Mouse (Mus musculus) myocyte (in vitro differentiated cells): ENCODE data around the gene Galr3. TPM values are rescaled to one million over a fixed set of nuclear protein-coding genes. Genes with fewer than 3 reads are reported as not detected.

ENCODE experiments used
- H3K27me3 ChIP-seq: one replicate; pipeline ENCODE4 v1.6.1; 2011; ENCODE audit not compliant: control insufficient read depth, insufficient read depth, insufficient read length
- H3K36me3 ChIP-seq: one replicate; pipeline ENCODE4 v1.6.1; 2011; ENCODE audit not compliant: control insufficient read depth, insufficient read depth
- H3K4me2 ChIP-seq: one replicate; pipeline ENCODE4 v1.6.1; 2011; ENCODE audit warnings: low read depth, control low read depth
- H3K4me3 ChIP-seq: one replicate; pipeline ENCODE4 v1.5.1; 2011; ENCODE audit warnings: mild to moderate bottlenecking, control low read depth, moderate library complexity
- H3K79me2 ChIP-seq: one replicate; pipeline ENCODE4 v1.6.1; 2011; ENCODE audit not compliant: control insufficient read depth, insufficient read depth
- H3ac ChIP-seq: one replicate; pipeline ENCODE4 v1.6.1; 2011; ENCODE audit not compliant: control insufficient read depth, insufficient read length
- CEBPB ChIP-seq: IDR thresholded peaks from 2 replicates; pipeline ENCODE4 v1.6.1; 2011; ENCODE audit warnings: mild to moderate bottlenecking, moderate library complexity; ENCODE audit not compliant: poor library complexity, insufficient read depth, severe bottlenecking
- E2F4 ChIP-seq: IDR thresholded peaks from one replicate; pipeline ENCODE4 v1.6.1; 2011; ENCODE audit warnings: mild to moderate bottlenecking, control low read depth, moderate library complexity; ENCODE audit not compliant: insufficient read depth
- MAX ChIP-seq: IDR thresholded peaks from one replicate; pipeline ENCODE4 v1.6.1; 2011; ENCODE audit warnings: low read depth, mild to moderate bottlenecking, control low read depth
- MYOD1 ChIP-seq, 3 experiments: IDR thresholded peaks; one replicate each; pipeline ENCODE4 v1.6.1; 2011; ENCODE audit warnings: control low read depth in 2 of 3, low read depth in 2 of 3, mild to moderate bottlenecking in 2 of 3, moderate library complexity in 1 of 3; ENCODE audit not compliant: insufficient read length in 2 of 3, control insufficient read depth in 1 of 3
- MYOG ChIP-seq, 3 experiments: IDR thresholded peaks; one replicate each; pipeline ENCODE4 v1.6.1; 2011; ENCODE audit warnings: control low read depth in 2 of 3, low read depth in 2 of 3, mild to moderate bottlenecking in 2 of 3; ENCODE audit not compliant: insufficient read length in 2 of 3, control insufficient read depth in 1 of 3, insufficient read depth in 1 of 3
- POLR2A ChIP-seq: IDR thresholded peaks from one replicate; pipeline ENCODE4 v1.6.1; 2011; ENCODE audit warnings: low read depth, mild to moderate bottlenecking, control low read depth, moderate library complexity; ENCODE audit not compliant: insufficient read length
- POLR2AphosphoS2 ChIP-seq: IDR thresholded peaks from one replicate; pipeline ENCODE4 v1.6.1; 2011; ENCODE audit warnings: low read depth, control low read depth; ENCODE audit not compliant: insufficient read length
- REST ChIP-seq: IDR thresholded peaks from one replicate; pipeline ENCODE4 v1.6.1; 2011; ENCODE audit warnings: mild to moderate bottlenecking, control low read depth, moderate library complexity; ENCODE audit not compliant: insufficient read depth, insufficient read length
- SRF ChIP-seq: IDR thresholded peaks from one replicate; pipeline ENCODE4 v1.6.1; 2011; ENCODE audit warnings: low read depth; ENCODE audit not compliant: control insufficient read depth, insufficient read length
- TCF12 ChIP-seq: IDR thresholded peaks from one replicate; pipeline ENCODE4 v1.6.1; 2011; ENCODE audit warnings: mild to moderate bottlenecking, control low read depth; ENCODE audit not compliant: poor library complexity, insufficient read depth, severe bottlenecking
- TCF3 ChIP-seq: IDR thresholded peaks from one replicate; pipeline ENCODE4 v1.6.1; 2011; ENCODE audit warnings: low read depth, control low read depth; ENCODE audit not compliant: insufficient read length
- USF1 ChIP-seq: IDR thresholded peaks from one replicate; pipeline ENCODE4 v1.6.1; 2011; ENCODE audit warnings: low read depth, mild to moderate bottlenecking, control low read depth, moderate library complexity
- polyA plus RNA-seq: library from polyadenylated mRNA; unstranded; fragments of >200 nt; fragmentation: generic; extraction: Trizol; gene quantifications from one replicate; pipeline ENCODE4 v1.2.1, GENCODE M21; 2012; ENCODE audit warnings: missing spikeins

The Galr3 gene
- polyA plus RNA-seq, 1 experiment: 0.44 TPM

GRCm38 (mm10) chr15:79037913-79038328, 3.8 kb upstream of the Galr3 start:
- Histone ChIP-seq H3ac (no peak overlapping the region), H3K4me2 (peak overlapping the region; percentile 40), H3K27me3 (peaks cover 25% of the 10 kb centered on the region), H3K79me2 (no peaks in the 10 kb centered on the region), H3K36me3 (no peaks in the 10 kb centered on the region), H3K4me3 (no peak overlapping the region)
- TF ChIP-seq MAX (no peak), MYOD1 (IDR thresholded peaks at IDR 0.05; ENCODE audit: control insufficient read depth in 1 of 3, insufficient read length in 2 of 3, low read depth in 2 of 3) (no peak), CEBPB (no peak), E2F4 (no peak), REST (no peak), POLR2A (no peak), MYOG (IDR thresholded peaks at IDR 0.05; ENCODE audit: control insufficient read depth in 1 of 3, insufficient read depth in 1 of 3, insufficient read length in 2 of 3, low read depth in 2 of 3) (no peak), USF1 (no peak), POLR2AphosphoS2 (no peak), SRF (no peak)

GRCm38 (mm10) chr15:79038331-79038730, 3.4 kb upstream of the Galr3 start:
- Histone ChIP-seq H3K27me3 (peaks cover 29% of the 10 kb centered on the region), H3K4me2 (peak overlapping the region; percentile 40), H3K4me3 (no peak overlapping the region), H3K79me2 (no peaks in the 10 kb centered on the region), H3ac (no peak overlapping the region), H3K36me3 (no peaks in the 10 kb centered on the region)
- no peak for TF ChIP-seq POLR2A
- TF ChIP-seq E2F4: no peak
- no peak for TF ChIP-seq MYOD1 (IDR thresholded peaks at IDR 0.05; ENCODE audit: control insufficient read depth in 1 of 3, insufficient read length in 2 of 3, low read depth in 2 of 3)
- TF ChIP-seq POLR2AphosphoS2: no peak
- TF ChIP-seq CEBPB: no peak
- TF ChIP-seq REST: no peak
- no peak for TF ChIP-seq MYOG (IDR thresholded peaks at IDR 0.05; ENCODE audit: control insufficient read depth in 1 of 3, insufficient read depth in 1 of 3, insufficient read length in 2 of 3, low read depth in 2 of 3)
- TF ChIP-seq MAX: no peak
- TF ChIP-seq SRF: no peak
- no peak for TF ChIP-seq USF1
- TF ChIP-seq TCF12: no peak
- no peak for TF ChIP-seq TCF3

- no peak overlapping the region for H3ac ChIP-seq
- TF ChIP-seq MYOD1 (IDR thresholded peaks at IDR 0.05; ENCODE audit: control insufficient read depth in 1 of 3, insufficient read length in 2 of 3, low read depth in 2 of 3) (peak in 2 of 3 experiments; percentile 33 to 61), SRF (peak; percentile 6), MYOG (IDR thresholded peaks at IDR 0.05; ENCODE audit: control insufficient read depth in 1 of 3, insufficient read depth in 1 of 3, insufficient read length in 2 of 3, low read depth in 2 of 3) (peak; percentile 16 to 75 (median 60)), POLR2AphosphoS2 (peak; percentile 33), TCF12 (no peak), TCF3 (no peak), MAX (no peak), POLR2A (no peak)
- H3K79me2 ChIP-seq: no peaks in the 10 kb centered on the region
- H3K36me3 ChIP-seq: no peaks in the 10 kb centered on the region
- H3K4me3 ChIP-seq: no peak overlapping the region
- peak overlapping the region; percentile 10 for H3K4me2 ChIP-seq
- peaks cover 32% of the 10 kb centered on the region for H3K27me3 ChIP-seq
Observed at GRCm38 (mm10) chr15:79038853-79039252, 2.8 kb upstream of the Galr3 start.

DNA sequence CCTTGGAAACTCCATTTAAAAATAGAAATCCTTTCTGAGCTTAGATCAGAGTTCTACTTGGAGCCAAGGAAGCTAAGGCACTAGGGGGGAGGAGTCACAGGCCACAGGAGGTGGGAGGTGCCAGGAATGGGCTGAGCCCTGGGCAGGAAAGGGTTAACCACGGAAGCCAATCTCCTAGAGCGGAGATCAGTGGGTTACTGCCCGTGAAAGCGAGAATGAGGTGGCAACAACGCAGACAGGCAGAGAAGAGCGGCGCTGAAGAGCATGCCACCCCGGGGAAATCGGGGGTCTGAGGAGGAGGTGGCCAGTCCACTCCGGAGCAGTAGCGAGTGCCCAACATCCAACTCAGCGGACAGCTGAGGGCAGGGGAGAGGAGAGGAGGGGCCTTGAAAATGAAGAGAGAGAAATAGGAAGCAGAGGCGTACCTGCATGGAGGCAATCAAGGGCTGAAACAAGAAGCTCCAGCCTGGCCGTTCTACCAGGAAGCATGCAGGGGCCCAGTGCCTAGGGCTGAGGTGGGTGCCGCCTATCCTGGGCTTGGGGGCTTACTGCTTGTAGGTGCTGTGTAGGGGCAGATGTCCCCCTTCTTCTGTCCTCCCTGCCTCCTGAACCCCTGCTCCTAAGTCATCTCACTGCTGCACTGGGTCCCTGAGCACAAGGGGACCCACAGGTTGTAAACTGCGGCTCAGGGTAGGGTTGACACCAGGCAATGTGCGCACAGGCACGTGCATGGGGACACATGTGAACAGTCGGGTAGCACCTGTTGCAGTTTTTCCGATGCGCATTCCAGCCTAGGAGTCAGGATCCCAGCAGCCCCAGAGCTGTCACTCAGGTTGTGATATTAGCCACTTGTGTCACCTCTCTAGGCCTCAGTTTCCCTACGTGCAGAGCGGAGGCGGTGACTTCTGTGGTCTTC, 926 bp upstream of the Galr3 start:
- Histone ChIP-seq H3K79me2 (no peaks in the 10 kb centered on the region), H3ac (no peak overlapping the region), H3K27me3 (peaks cover 32% of the 10 kb centered on the region), H3K4me3 (no peak overlapping the region), H3K36me3 (no peaks in the 10 kb centered on the region), H3K4me2 (peak overlapping the region; percentile 16)
- TF ChIP-seq MYOG (IDR thresholded peaks at IDR 0.05; ENCODE audit: control insufficient read depth in 1 of 3, insufficient read depth in 1 of 3, insufficient read length in 2 of 3, low read depth in 2 of 3) (peak in 1 of 3 experiments; percentile 46), MAX (no peak), MYOD1 (IDR thresholded peaks at IDR 0.05; ENCODE audit: control insufficient read depth in 1 of 3, insufficient read length in 2 of 3, low read depth in 2 of 3) (peak in 2 of 3 experiments; percentile 64 to 66)
